In the genomic region with DNA sequence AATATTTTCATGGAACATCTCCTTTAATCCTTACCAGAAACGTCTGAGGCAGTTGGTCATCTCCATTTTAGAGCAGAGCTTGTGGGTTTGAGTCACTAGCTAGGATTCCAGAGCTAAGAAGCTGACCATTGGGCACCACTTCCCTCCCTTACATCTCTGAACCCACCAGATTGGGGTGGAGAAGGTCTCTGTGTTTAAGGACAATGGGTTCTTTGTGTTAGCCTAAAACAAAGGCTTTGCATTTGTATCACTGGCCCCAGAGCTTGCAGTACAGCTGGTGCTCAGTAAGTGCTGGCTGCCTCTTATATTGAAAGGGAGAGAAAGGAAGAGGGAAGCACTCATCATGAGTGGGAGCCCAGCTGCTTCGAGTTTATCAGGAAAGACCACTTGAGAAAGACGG, we compare ENCODE assay signal across 14 mouse cellular contexts.
DNase-seq lines count a peak whose midpoint lies in the region; ATAC-seq and TF ChIP-seq lines count a peak whose summit lies in the region.
"Had no signal": no experiment of that assay in that cellular context is flagged by ENCODE, and none has a peak within 500 bp of the region (broad histone marks: within the 10 kb centered on the region; RNA-seq: fewer than 3 reads in every experiment).

No protein-coding gene starts in this region.

- 20% methylated on average over 3 of the region's 3 CpGs for WGBS in hindbrain, embryonic 11.5 days
- 16% methylated on average over 3 of the region's 3 CpGs for WGBS in hindbrain, embryonic 13.5 days

- H3K9me3 ChIP-seq in hindbrain, embryonic 11.5 days (ENCODE audit: control insufficient read depth, low read length) = no peaks in the 10 kb centered on the region
- no peaks in the 10 kb centered on the region for H3K9me3 ChIP-seq in hindbrain, embryonic 13.5 days
- H3K9me3 ChIP-seq in ES-Bruce4 (replicated peaks; ENCODE audit: control insufficient read depth, insufficient read depth, low read length, poor library complexity, severe bottlenecking) = no peaks in the 10 kb centered on the region
- H3K9me3 ChIP-seq: stomach, embryonic 15.5 days had no signal

- ATAC-seq in hindbrain, embryonic 11.5 days (ENCODE audit: low FRiP score) = 0 out of 2 replicates have a peak, but pooled peaks have one; percentile 17
- ATAC-seq in hindbrain, embryonic 13.5 days (ENCODE audit: low FRiP score) = no peak

- H3K9ac ChIP-seq in hindbrain, embryonic 11.5 days (ENCODE audit: low read depth, low read length) = no peak overlapping the region
- H3K9ac ChIP-seq in hindbrain, embryonic 13.5 days = no peak overlapping the region
- H3K9ac ChIP-seq in ES-Bruce4 (ENCODE audit: low read depth, poor library complexity, severe bottlenecking) = no peak overlapping the region
- H3K9ac ChIP-seq: stomach, embryonic 15.5 days had no signal

- no peak for TF ChIP-seq CTCF in ES-Bruce4 (IDR thresholded peaks at IDR 0.05; ENCODE audit: low read depth, low read length)

- 0 out of 2 replicates have a peak overlapping the region, but pooled peaks have one; percentile 0 for H3K27ac ChIP-seq in hindbrain, embryonic 11.5 days (ENCODE audit: low read depth, low read length)
- no peak overlapping the region for H3K27ac ChIP-seq in hindbrain, embryonic 13.5 days
- H3K27ac ChIP-seq in ES-Bruce4 (ENCODE audit: insufficient read depth, low read length) = peak overlapping the region; percentile 46
- H3K27ac ChIP-seq: stomach, embryonic 15.5 days had no signal

- peak; percentile 73; the same call in 1 of the 2 replicates for TF ChIP-seq EP300 in ES-Bruce4 (IDR thresholded peaks at IDR 0.05; ENCODE audit: insufficient read depth, low read depth, low read length)

- H3K4me3 ChIP-seq in hindbrain, embryonic 11.5 days (ENCODE audit: low read depth, low read length) = no peak overlapping the region
- no peak overlapping the region for H3K4me3 ChIP-seq in hindbrain, embryonic 13.5 days
- H3K4me3 ChIP-seq in ES-Bruce4 (ENCODE audit: low read depth, low read length) = no peak overlapping the region
- H3K4me3 ChIP-seq: stomach, embryonic 15.5 days had no signal

- TF ChIP-seq POLR2A in ES-Bruce4 (IDR thresholded peaks at IDR 0.05; ENCODE audit: insufficient read depth, low read length) = no peak

- DNase-seq in embryo, embryonic 10 days (ENCODE audit: low spot score) = peak; percentile 18
- no peak for DNase-seq in embryo, embryonic 9.5 days (ENCODE audit: extremely low spot score)
- DNase-seq in hindbrain, embryonic 11.5 days (ENCODE audit: low spot score) = peak; percentile 35
- DNase-seq in ZHBTc4 (ENCODE audit: low read depth, low spot score) = peak; percentile 81
- DNase-seq in ovary, postnatal 14 days (ENCODE audit: low spot score) = no peak
- no peak for DNase-seq in kidney, postnatal 10 days
- DNase-seq: gastrocnemius, postnatal 10 days; kidney, adult 18-20 months; kidney, postnatal 14 days; lung, adult 18-20 months; spleen, adult 18-20 months had no signal

- no peaks in the 10 kb centered on the region for H3K27me3 ChIP-seq in hindbrain, embryonic 11.5 days (ENCODE audit: control insufficient read depth, insufficient read depth, low read length)
- no peaks in the 10 kb centered on the region for H3K27me3 ChIP-seq in hindbrain, embryonic 13.5 days
- no peaks in the 10 kb centered on the region for H3K27me3 ChIP-seq in ES-Bruce4 (ENCODE audit: control insufficient read depth, insufficient read depth, low read length, poor library complexity, severe bottlenecking)
- H3K27me3 ChIP-seq: stomach, embryonic 15.5 days had no signal

- H3K4me1 ChIP-seq in hindbrain, embryonic 11.5 days (replicated peaks; ENCODE audit: control insufficient read depth, insufficient read depth, low read length) = peaks cover 2% of the 10 kb centered on the region; the same call in 1 of the 2 replicates
- H3K4me1 ChIP-seq in hindbrain, embryonic 13.5 days (replicated peaks) = peaks cover 39% of the 10 kb centered on the region
- peaks cover 17% of the 10 kb centered on the region for H3K4me1 ChIP-seq in ES-Bruce4 (ENCODE audit: control insufficient read depth, insufficient read depth, low read length)
- H3K4me1 ChIP-seq: stomach, embryonic 15.5 days had no signal

- H3K36me3 ChIP-seq in hindbrain, embryonic 11.5 days (ENCODE audit: control insufficient read depth, insufficient read depth, low read length) = no peaks in the 10 kb centered on the region
- H3K36me3 ChIP-seq in hindbrain, embryonic 13.5 days = no peaks in the 10 kb centered on the region
- H3K36me3 ChIP-seq in ES-Bruce4 (ENCODE audit: control insufficient read depth, insufficient read depth, low read length, poor library complexity, severe bottlenecking) = no peaks in the 10 kb centered on the region
- H3K36me3 ChIP-seq: stomach, embryonic 15.5 days had no signal

- H3K4me2 ChIP-seq in hindbrain, embryonic 11.5 days (replicated peaks; ENCODE audit: low read depth, low read length) = no peak overlapping the region
- H3K4me2 ChIP-seq in hindbrain, embryonic 13.5 days = no peak overlapping the region
- H3K4me2 ChIP-seq: stomach, embryonic 15.5 days had no signal

Comparison
In these comparisons a context has a peak if more than half of its experiments do, and no peak if none do; other contexts are left out.
1. DNase-seq: peak in embryo, embryonic 10 days (single experiment), hindbrain, embryonic 11.5 days (single experiment) and ZHBTc4 (single experiment); none in embryo, embryonic 9.5 days (single experiment), ovary, postnatal 14 days (single experiment) and kidney, postnatal 10 days (single experiment).